Mouse (Mus musculus) forebrain, postnatal 0 days (tissue): ENCODE data around the gene Dnah6. TPM values are rescaled to one million over a fixed set of nuclear protein-coding genes. Genes with fewer than 3 reads are reported as not detected.

Experiments used
- ATAC-seq: fragments of 200-750 bp; cut with Nextera tagmentation; 2 replicates; pipeline ENCODE4 v1.8.0; 2017; ENCODE audit warnings: mild to moderate bottlenecking, moderate library complexity
- DNase-seq: peaks from one replicate; pipeline ENCODE4 v3.0.0-alpha.2; 2015
- H3K27ac ChIP-seq: fragments of 300-500 bp; sonication (generic); 2 replicates; pipeline ENCODE4 v1.5.1; 2014; ENCODE audit warnings: low read depth, mild to moderate bottlenecking, antibody characterized with exemption, low read length, moderate library complexity, mixed read lengths
- H3K27me3 ChIP-seq: fragments of 300-500 bp; sonication (generic); 2 replicates; pipeline ENCODE4 v1.6.1; 2014; ENCODE audit warnings: mild to moderate bottlenecking, low read length, mixed read lengths; ENCODE audit not compliant: insufficient read depth
- H3K36me3 ChIP-seq: fragments of 300-500 bp; sonication (generic); 2 replicates; pipeline ENCODE4 v1.6.1; 2014; ENCODE audit warnings: mild to moderate bottlenecking, moderate library complexity; ENCODE audit not compliant: insufficient read depth
- H3K4me1 ChIP-seq: fragments of 300-500 bp; sonication (generic); 2 replicates; pipeline ENCODE4 v1.6.1; 2014; ENCODE audit warnings: antibody characterized with exemption; ENCODE audit not compliant: insufficient read depth
- H3K4me2 ChIP-seq: fragments of 300-500 bp; sonication (generic); 2 replicates; pipeline ENCODE4 v1.6.1; 2014; ENCODE audit warnings: low read depth, mild to moderate bottlenecking, moderate library complexity
- H3K4me3 ChIP-seq: fragments of 300-500 bp; sonication (generic); 2 replicates; pipeline ENCODE4 v1.5.1; 2014; ENCODE audit warnings: low read depth, low read length, mixed read lengths
- H3K9ac ChIP-seq: fragments of 300-500 bp; sonication (generic); 2 replicates; pipeline ENCODE4 v1.6.1; 2014; ENCODE audit warnings: mild to moderate bottlenecking
- H3K9me3 ChIP-seq: fragments of 300-500 bp; sonication (generic); 2 replicates; pipeline ENCODE4 v1.6.1; 2016; ENCODE audit warnings: low read length
- CTCF ChIP-seq: sonication (generic); IDR thresholded peaks from 2 replicates; pipeline ENCODE4 v1.5.1; 2016; ENCODE audit warnings: antibody characterized with exemption, control low read depth, low read depth
- WGBS: fragments of 180-500 bp; shearing (Covaris S2); extraction: QIAGEN DNeasy Blood & Tissue Kit; methylation state at CpG from one replicate; pipeline ENCODE4 v1.1.7; 2014; 5-methylcytosine and 5-hydroxymethylcytosine counted together
- polyA plus RNA-seq: library from polyadenylated mRNA; unstranded; fragments of >200 nt; fragmentation: Nextera tagmentation; extraction: Ambion mirVana; gene quantifications from 2 replicates; pipeline ENCODE4 v1.2.1, GENCODE M21; 2015
- total RNA-seq: library from RNA; depleted of rRNA; stranded (reverse); fragments of >200 nt; gene quantifications from 2 replicates; pipeline ENCODE4 v1.2.3, GENCODE M21; 2014

Gene Dnah6
- total and polyA plus RNA-seq, 2 experiments from 2014 or later = 0.44 to 1.8 TPM

- H3K4me2 ChIP-seq = no peak overlapping the region
- no peak for DNase-seq
- no peaks in the 10 kb centered on the region for H3K9me3 ChIP-seq
- no peaks in the 10 kb centered on the region for H3K36me3 ChIP-seq
- H3K4me3 ChIP-seq = no peak overlapping the region
- H3K27ac ChIP-seq = no peak overlapping the region
- no peak for TF ChIP-seq CTCF
- H3K4me1 ChIP-seq = no peaks in the 10 kb centered on the region
- ATAC-seq = no peak
- no peaks in the 10 kb centered on the region for H3K27me3 ChIP-seq
- H3K9ac ChIP-seq = no peak overlapping the region
- WGBS = 78% methylated on average over 2 of the region's 2 CpGs
Observed at GRCm38 (mm10) chr6:73113898-73114297, 107.6 kb downstream of the Dnah6 start.

DNA sequence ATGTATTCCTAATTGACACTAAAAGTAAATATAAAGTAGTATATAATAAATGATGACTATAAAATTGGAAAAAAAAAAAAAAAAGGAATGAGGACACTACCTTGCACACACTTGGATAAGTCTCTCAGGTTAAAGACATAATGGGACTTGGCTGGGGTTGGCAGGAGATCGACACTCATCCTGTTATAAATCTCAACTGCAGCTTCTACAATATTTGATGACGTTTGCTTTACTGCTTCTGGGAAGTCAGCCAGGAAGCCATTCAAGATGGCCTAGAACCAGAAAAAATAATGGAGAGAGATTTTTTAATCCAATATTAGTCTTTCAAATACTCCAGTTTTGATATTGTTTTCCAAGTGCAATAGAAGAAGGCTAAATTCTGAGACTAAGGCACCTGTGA is 108.1 kb downstream of the Dnah6 start:
- H3K4me2 ChIP-seq = no peak overlapping the region

GRCm38 (mm10) chr6:73093133-73093532 is 128.3 kb downstream of the Dnah6 start:
- ATAC-seq (no peak), DNase-seq (no peak)
- no peaks in the 10 kb centered on the region for H3K36me3 ChIP-seq
- TF ChIP-seq CTCF = no peak
- WGBS = 95% methylated on average over 4 of the region's 4 CpGs
- no peaks in the 10 kb centered on the region for H3K9me3 ChIP-seq
- no peaks in the 10 kb centered on the region for H3K27me3 ChIP-seq
- no peak overlapping the region for H3K27ac ChIP-seq
- H3K4me3 ChIP-seq = no peak overlapping the region
- no peaks in the 10 kb centered on the region for H3K4me1 ChIP-seq
- no peak overlapping the region for H3K4me2 ChIP-seq
- H3K9ac ChIP-seq = no peak overlapping the region

More for the DNA sequence above, 108.1 kb downstream of the Dnah6 start:
- DNase-seq = no peak
- H3K4me1 ChIP-seq = no peaks in the 10 kb centered on the region
- H3K4me3 ChIP-seq = no peak overlapping the region
- 48% methylated on average over 2 of the region's 2 CpGs for WGBS
- no peaks in the 10 kb centered on the region for H3K9me3 ChIP-seq
- H3K27me3 ChIP-seq = no peaks in the 10 kb centered on the region
- no peak overlapping the region for H3K9ac ChIP-seq
- H3K36me3 ChIP-seq = no peaks in the 10 kb centered on the region
- ATAC-seq = no peak
- TF ChIP-seq CTCF = no peak
- no peak overlapping the region for H3K27ac ChIP-seq

- TF ChIP-seq CTCF = no peak
- no peaks in the 10 kb centered on the region for H3K9me3 ChIP-seq
- H3K4me1 ChIP-seq = no peaks in the 10 kb centered on the region
- H3K27me3 ChIP-seq = no peaks in the 10 kb centered on the region
- H3K36me3 ChIP-seq = no peaks in the 10 kb centered on the region
- no peak overlapping the region for H3K4me2 ChIP-seq
- H3K27ac ChIP-seq = no peak overlapping the region
- no peak for ATAC-seq
- no peak for DNase-seq
- no peak overlapping the region for H3K4me3 ChIP-seq
- H3K9ac ChIP-seq = no peak overlapping the region
- WGBS = 87% methylated on average over 8 of the region's 8 CpGs
Observed at GRCm38 (mm10) chr6:73090836-73091235, 130.6 kb downstream of the Dnah6 start.

DNA sequence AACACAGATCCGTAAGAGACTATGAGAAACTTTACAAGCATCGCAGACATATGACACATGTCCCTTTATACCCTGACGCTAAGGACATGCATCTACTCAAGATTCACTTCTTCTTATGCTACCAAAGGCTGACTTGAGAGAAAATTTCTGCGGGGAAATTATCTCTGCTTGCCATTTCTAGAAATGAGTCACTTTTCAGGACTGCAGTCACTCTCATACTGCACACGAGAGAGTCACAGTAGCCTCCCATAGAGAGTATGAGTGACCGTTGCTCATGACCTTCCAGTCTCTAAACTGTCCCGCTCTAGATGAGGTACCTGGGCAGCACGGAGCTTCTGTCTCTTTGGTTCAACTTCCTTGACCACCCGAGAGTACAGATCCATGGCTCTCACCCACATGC is 138.9 kb downstream of the Dnah6 start:
- Histone ChIP-seq H3K36me3 (no peaks in the 10 kb centered on the region), H3K4me3 (no peak overlapping the region), H3K9ac (no peak overlapping the region), H3K27ac (no peak overlapping the region), H3K9me3 (no peaks in the 10 kb centered on the region), H3K27me3 (no peaks in the 10 kb centered on the region), H3K4me1 (no peaks in the 10 kb centered on the region), H3K4me2 (no peak overlapping the region)
- ATAC-seq (no peak), DNase-seq (no peak)
- WGBS = 94% methylated on average over 9 of the region's 9 CpGs
- no peak for TF ChIP-seq CTCF

DNA sequence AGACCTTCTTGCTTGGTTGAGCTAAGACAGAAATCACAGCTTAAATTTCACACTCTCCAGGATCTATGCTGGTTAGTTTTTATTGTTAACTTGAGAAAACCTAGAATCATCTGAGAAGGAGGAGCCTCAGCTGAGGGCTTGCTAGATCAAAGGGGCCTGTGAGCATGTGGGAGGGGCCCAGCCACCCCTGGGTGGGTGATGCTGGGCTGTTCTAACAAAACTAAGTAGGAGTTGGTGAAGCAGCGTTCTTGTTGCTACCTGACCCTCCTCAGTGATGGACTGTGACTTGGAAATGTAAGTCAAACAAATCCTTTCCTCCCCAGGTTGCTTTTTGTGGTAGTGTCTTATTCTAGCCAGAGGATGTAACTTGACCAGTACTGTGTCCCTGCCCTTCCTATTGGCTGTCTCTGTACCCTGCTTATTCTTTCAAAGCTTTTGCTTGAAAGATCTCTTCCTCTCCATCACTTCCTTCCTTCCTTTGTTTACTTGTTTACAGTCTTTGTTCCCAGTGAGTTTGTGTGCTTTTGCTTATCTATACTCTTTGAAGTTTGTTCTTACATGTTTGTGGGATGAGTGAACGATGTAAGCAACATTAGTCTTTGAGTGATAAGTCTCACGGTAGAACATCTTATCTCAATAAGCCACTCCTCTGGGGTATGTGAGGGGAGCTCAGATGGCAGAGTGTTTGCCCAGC is 149.2 kb downstream of the Dnah6 start:
- no peaks in the 10 kb centered on the region for H3K4me1 ChIP-seq
- no peaks in the 10 kb centered on the region for H3K9me3 ChIP-seq
- H3K36me3 ChIP-seq = no peaks in the 10 kb centered on the region
- H3K4me3 ChIP-seq = no peak overlapping the region
- H3K9ac ChIP-seq = no peak overlapping the region
- H3K27ac ChIP-seq = no peak overlapping the region
- no peak for TF ChIP-seq CTCF
- no peak overlapping the region for H3K4me2 ChIP-seq
- 79% methylated on average over 3 of the region's 3 CpGs for WGBS
- no peaks in the 10 kb centered on the region for H3K27me3 ChIP-seq
- no peak for ATAC-seq
- DNase-seq = no peak

DNA sequence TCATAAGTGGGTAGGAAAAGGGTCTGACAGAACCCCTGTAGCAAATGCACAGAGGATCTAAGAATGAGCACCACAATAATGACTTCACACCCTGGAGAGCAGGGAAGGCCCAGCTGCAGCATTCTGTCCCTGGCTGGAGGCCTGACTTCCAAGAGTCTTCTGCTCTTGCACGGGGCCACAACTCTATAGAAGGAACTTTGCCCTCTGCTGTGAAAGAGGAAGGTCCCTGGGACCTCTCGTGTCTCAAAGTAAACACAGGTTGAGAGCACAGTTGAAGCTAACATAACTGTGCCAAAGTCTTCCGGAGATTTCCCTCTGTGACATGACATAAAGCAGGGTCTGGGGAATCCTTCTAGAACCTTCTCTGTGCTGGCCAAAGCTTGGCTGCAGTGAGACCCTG is 150.2 kb downstream of the Dnah6 start:
- no peak overlapping the region for H3K4me3 ChIP-seq
- H3K9me3 ChIP-seq = no peaks in the 10 kb centered on the region
- H3K36me3 ChIP-seq = no peaks in the 10 kb centered on the region
- H3K27me3 ChIP-seq = no peaks in the 10 kb centered on the region
- H3K9ac ChIP-seq = no peak overlapping the region
- 88% methylated on average over 3 of the region's 3 CpGs for WGBS
- H3K27ac ChIP-seq = no peak overlapping the region
- no peaks in the 10 kb centered on the region for H3K4me1 ChIP-seq
- no peak for TF ChIP-seq CTCF
- no peak for DNase-seq
- no peak for ATAC-seq
- no peak overlapping the region for H3K4me2 ChIP-seq
